In genomic region chr12:104433214-104433613, GRCm38 (mm10) we compare ENCODE assay signal across 30 mouse cellular contexts. TPM values are rescaled to one million over a fixed set of nuclear protein-coding genes. Genes with fewer than 3 reads are reported as not detected.
DNase-seq lines count a peak whose midpoint lies in the region; ATAC-seq and TF ChIP-seq lines count a peak whose summit lies in the region.
"Had no signal": no experiment of that assay in that cellular context is flagged by ENCODE, and none has a peak within 500 bp of the region (broad histone marks: within the 10 kb centered on the region; RNA-seq: fewer than 3 reads in every experiment).

No protein-coding gene starts in this region.

- no peak overlapping the region for H3K27ac ChIP-seq in intestine, embryonic 15.5 days
- H3K27ac ChIP-seq in intestine, postnatal 0 days (ENCODE audit: low read depth, low read length) = no peak overlapping the region
- H3K27ac ChIP-seq: forebrain, embryonic 15.5 days; kidney, embryonic 15.5 days; layer of hippocampus, adult 2 months; liver, embryonic 12.5 days; midbrain, embryonic 12.5 days had no signal

- WGBS in intestine, embryonic 15.5 days = 49% methylated on average over 7 of the region's 7 CpGs
- 43% methylated on average over 7 of the region's 7 CpGs for WGBS in intestine, postnatal 0 days

- H3K4me3 ChIP-seq in intestine, embryonic 15.5 days (replicated peaks) = no peak overlapping the region
- H3K4me3 ChIP-seq in intestine, postnatal 0 days (ENCODE audit: low read depth, low read length) = no peak overlapping the region
- H3K4me3 ChIP-seq: erythroblast, embryonic 14.5 days; forebrain, embryonic 15.5 days; hindbrain, embryonic 13.5 days; kidney, embryonic 15.5 days; layer of hippocampus, adult 2 months; liver, embryonic 12.5 days; midbrain, embryonic 12.5 days had no signal

- H3K4me1 ChIP-seq in intestine, embryonic 15.5 days (replicated peaks) = 0 out of 2 replicates have a peak, but pooled peaks cover 2% of the 10 kb centered on the region
- H3K4me1 ChIP-seq in intestine, postnatal 0 days (replicated peaks; ENCODE audit: control insufficient read depth, insufficient read depth, low read length) = no peaks in the 10 kb centered on the region
- H3K4me1 ChIP-seq: liver, embryonic 12.5 days had no signal

- H3K9ac ChIP-seq in intestine, embryonic 15.5 days = no peak overlapping the region
- H3K9ac ChIP-seq in intestine, postnatal 0 days (ENCODE audit: low read depth, low read length) = no peak overlapping the region
- H3K9ac ChIP-seq: forebrain, embryonic 15.5 days; hindbrain, embryonic 13.5 days; kidney, embryonic 15.5 days; liver, embryonic 12.5 days; liver, postnatal 0 days; midbrain, embryonic 12.5 days had no signal

- no peaks in the 10 kb centered on the region; the same call in 1 of the 2 replicates for H3K27me3 ChIP-seq in intestine, embryonic 15.5 days (replicated peaks)
- H3K27me3 ChIP-seq in intestine, postnatal 0 days (replicated peaks; ENCODE audit: control insufficient read depth, insufficient read depth, low read length) = no peaks in the 10 kb centered on the region
- H3K27me3 ChIP-seq: forebrain, embryonic 15.5 days; kidney, embryonic 15.5 days; liver, embryonic 12.5 days had no signal

- no peak overlapping the region for H3K4me2 ChIP-seq in intestine, embryonic 15.5 days (replicated peaks)
- no peak overlapping the region for H3K4me2 ChIP-seq in intestine, postnatal 0 days (replicated peaks; ENCODE audit: low read depth)
- H3K4me2 ChIP-seq: forebrain, embryonic 15.5 days; heart, embryonic 11.5 days; liver, embryonic 12.5 days; midbrain, embryonic 12.5 days had no signal

- H3K36me3 ChIP-seq in intestine, embryonic 15.5 days = no peaks in the 10 kb centered on the region
- no peaks in the 10 kb centered on the region for H3K36me3 ChIP-seq in intestine, postnatal 0 days (ENCODE audit: control insufficient read depth, insufficient read depth)
- H3K36me3 ChIP-seq: forebrain, embryonic 15.5 days; hindbrain, embryonic 13.5 days; kidney, embryonic 15.5 days; liver, embryonic 12.5 days; midbrain, embryonic 12.5 days had no signal

- no peak for TF ChIP-seq CTCF in intestine, postnatal 0 days (IDR thresholded peaks at IDR 0.05; ENCODE audit: low read depth)

- no peaks in the 10 kb centered on the region for H3K9me3 ChIP-seq in intestine, embryonic 15.5 days
- no peaks in the 10 kb centered on the region for H3K9me3 ChIP-seq in intestine, postnatal 0 days (ENCODE audit: control insufficient read depth)
- H3K9me3 ChIP-seq: forebrain, embryonic 15.5 days; hindbrain, embryonic 13.5 days; kidney, embryonic 15.5 days; liver, embryonic 12.5 days; midbrain, embryonic 12.5 days had no signal

- ATAC-seq in intestine, embryonic 15.5 days = 0 out of 2 replicates have a peak, but pooled peaks have one; percentile 55
- ATAC-seq in intestine, postnatal 0 days = no peak
- ATAC-seq: forebrain, embryonic 15.5 days; liver, embryonic 12.5 days; liver, postnatal 0 days had no signal

- peak; percentile 31 for DNase-seq in embryo, embryonic 10.5 days (ENCODE audit: low spot score)
- no peak for DNase-seq in embryo, embryonic 10 days (ENCODE audit: low spot score)
- DNase-seq in retina, embryonic 14.5 days (ENCODE audit: low spot score) = peak; percentile 48
- no peak for DNase-seq in retina, postnatal 1 day
- no peak for DNase-seq in left cerebral cortex, adult 9 months (ENCODE audit: low spot score in 2 of 2)
- DNase-seq: cerebellum, adult 2 months; cerebellum, postnatal 14 days; gastrocnemius, postnatal 25 days; heart, adult 18-20 months; heart, postnatal 36 days; kidney, adult 18-20 months; left cerebral cortex, postnatal 4 days; liver, postnatal 0 days; lung, postnatal 36 days; right cerebral cortex, adult 18-20 months; spleen, adult 18-20 months; thymus, postnatal 14 days had no signal

RNA-seq across cellular contexts. Expression of gene Serpina3n, which starts 26.7 kb away (rescaled TPM):
- 0.08 and 0.11 TPM in 2 replicates for polyA plus RNA-seq in intestine, embryonic 15.5 days (2015; fragmentation: Nextera tagmentation; extraction: Ambion mirVana)
- 0.18 and 0.21 TPM in 2 replicates for polyA plus RNA-seq in intestine, postnatal 0 days (2015; fragmentation: Nextera tagmentation; extraction: Ambion mirVana)
- polyA plus RNA-seq: C2C12; erythroblast, embryonic 14.5 days; forebrain, embryonic 15.5 days; heart, embryonic 11.5 days; kidney, embryonic 15.5 days; liver, embryonic 12.5 days; midbrain, embryonic 12.5 days had no signal

RNA-seq across cellular contexts. Expression of gene Gsc, which starts 39.9 kb away (rescaled TPM):
- polyA plus RNA-seq in intestine, embryonic 15.5 days (2015; fragmentation: Nextera tagmentation; extraction: Ambion mirVana) = 0.40 and 0.64 TPM in 2 replicates
- polyA plus RNA-seq in intestine, postnatal 0 days (2015; fragmentation: Nextera tagmentation; extraction: Ambion mirVana) = 0.20 TPM in 1 of 2 replicates, not detected in the other
- polyA plus RNA-seq: C2C12; cerebellum, adult 2 months; erythroblast, embryonic 14.5 days; frontal cortex, adult 2 months; hindbrain, embryonic 13.5 days; kidney, embryonic 15.5 days; liver, embryonic 12.5 days; liver, postnatal 0 days; neural tube, embryonic 14.5 days had no signal

Comparison
In these comparisons a context has a peak if more than half of its experiments do, and no peak if none do; other contexts are left out.
1. DNase-seq: peak in embryo, embryonic 10.5 days (single experiment) and retina, embryonic 14.5 days (single experiment); none in embryo, embryonic 10 days (single experiment), retina, postnatal 1 day (single experiment) and left cerebral cortex, adult 9 months (0 of 2).